Mouse (Mus musculus): ENCODE results near the gene Drg2.

Drg2 gene

GRCm38 (mm10) chr11:60469039-60469438 lies 14.6 kb downstream of the Drg2 start, which contains the start of gene Myo15:
Gene Myo15 (plus strand): TSS chr11:60469339.
- no peak for DNase-seq (ENCODE audit: low spot score in 2 of 2)

GRCm38 (mm10) chr11:60470743-60471142 lies 16.4 kb downstream of the Drg2 start:
- DNase-seq (ENCODE audit: low spot score in 2 of 2), result no peak

DNA sequence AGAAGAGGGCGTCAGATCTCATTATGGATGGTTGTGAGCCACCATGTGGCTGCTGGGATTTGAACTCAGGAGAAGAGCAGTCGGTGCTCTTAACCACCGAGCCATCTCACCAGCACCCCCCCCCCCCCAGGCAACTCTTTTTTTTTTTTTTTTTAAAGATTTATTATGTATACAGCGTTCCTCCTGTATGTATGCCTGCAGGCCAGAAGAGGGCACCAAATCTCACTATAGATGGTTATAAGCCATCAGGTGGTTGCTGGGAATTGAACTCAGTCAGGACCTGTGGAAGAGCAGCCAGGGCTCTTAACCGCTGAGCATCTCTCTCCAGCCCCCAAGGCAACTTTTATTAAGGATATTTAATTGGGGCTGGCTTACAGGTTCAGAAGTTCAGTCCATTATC lies 20.1 kb downstream of the Drg2 start:
- DNase-seq (ENCODE audit: low spot score in 2 of 2), result no peak

DNA sequence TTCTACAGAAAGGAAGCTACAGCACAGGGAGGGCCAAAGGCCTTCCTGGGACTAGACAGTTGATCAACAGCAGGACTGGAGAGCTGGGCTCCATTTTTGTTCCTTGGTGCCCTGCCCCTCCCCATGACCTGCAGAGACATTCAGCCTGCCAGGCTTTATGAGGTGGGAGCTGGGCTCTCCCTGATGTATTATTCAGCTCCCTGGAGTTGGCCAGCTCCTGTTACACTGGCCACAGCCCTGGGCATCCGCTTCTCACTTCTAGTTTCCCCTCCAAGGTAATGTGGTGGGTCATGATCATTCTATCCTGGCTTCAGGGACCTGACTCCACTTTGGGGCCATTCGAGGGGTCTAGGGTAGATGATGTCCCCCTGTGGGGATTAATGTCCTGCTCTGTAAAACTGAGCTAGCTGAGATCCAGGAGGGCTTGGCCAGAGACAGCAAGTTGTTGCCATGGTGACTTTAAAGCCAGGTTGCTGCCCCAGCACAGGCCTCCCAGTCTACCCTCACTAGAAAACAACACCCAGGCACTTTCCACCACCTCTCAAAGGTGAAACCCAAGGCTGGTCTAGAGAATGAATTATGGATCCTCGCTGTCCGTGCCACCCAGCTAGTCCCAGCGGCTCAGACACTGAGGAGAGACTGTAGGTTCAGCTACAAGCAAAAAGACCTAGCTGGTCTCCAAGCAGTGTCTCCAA lies 21.4 kb downstream of the Drg2 start:
- DNase-seq (ENCODE audit: low spot score in 2 of 2), result no peak

GRCm38 (mm10) chr11:60478121-60478520 lies 23.7 kb downstream of the Drg2 start:
- no peak for DNase-seq (ENCODE audit: low spot score in 2 of 2)

DNA sequence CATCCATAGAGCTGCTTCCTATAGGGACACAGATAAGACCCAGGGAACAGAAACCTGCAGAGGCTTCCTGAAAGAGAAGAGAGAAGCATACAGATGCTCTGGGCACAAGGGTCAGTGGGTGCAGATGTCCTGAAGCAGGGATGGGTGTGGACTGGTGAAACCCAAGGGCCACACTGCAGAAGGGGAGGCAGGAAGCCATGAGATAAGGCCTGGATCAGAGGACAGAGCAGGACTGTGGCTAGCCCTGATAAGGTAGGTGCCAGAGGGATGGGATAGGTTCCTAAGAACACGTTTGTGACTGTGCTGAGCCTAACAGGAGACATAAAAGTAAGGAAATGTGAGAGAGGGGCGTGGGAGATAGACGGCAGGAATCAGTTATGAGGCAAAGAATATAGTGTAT lies 31.9 kb downstream of the Drg2 start:
- DNase-seq (ENCODE audit: low spot score in 2 of 2), result no peak

DNA sequence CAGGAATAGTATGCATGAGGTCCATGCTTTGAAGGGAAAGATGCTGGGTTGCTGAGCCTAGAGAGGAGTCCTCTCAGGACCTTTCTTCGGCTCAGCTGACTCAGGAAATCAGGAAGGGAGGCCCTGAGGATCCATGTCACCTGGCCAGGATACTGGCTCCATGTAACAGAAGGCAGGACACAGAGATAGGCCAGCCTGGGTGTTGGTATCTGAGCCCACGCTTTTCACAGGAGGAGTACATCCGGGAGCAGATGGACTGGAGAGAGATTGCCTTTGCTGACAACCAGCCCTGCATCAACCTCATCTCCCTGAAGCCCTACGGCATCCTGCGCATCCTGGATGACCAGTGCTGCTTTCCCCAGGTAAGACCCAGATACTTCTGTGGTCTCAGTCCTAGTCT lies 38.3 kb downstream of the Drg2 start:
- DNase-seq (ENCODE audit: low spot score in 2 of 2), result no peak

- no peak for DNase-seq (ENCODE audit: low spot score in 2 of 2)
Observed at GRCm38 (mm10) chr11:60495692-60496091, 41.3 kb downstream of the Drg2 start.

DNA sequence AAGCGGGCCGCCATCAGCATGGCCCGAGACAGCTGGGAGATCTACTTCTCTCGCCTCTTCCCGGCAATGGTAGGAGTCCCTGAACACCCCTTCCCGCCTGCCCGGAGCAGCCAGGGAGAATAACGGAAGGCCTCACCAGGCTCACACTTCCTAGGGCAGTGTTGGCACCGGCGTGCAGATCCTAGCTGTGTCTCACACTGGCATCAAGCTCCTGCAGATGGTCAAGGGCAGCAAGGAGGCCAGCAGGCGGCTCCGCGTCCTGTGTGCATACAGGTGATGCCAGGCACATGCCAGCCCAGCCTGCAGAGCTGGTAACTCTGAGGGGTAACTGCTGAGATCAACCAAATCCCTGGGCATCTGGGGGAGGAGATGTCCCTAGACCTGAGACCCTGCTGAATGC lies 52.9 kb downstream of the Drg2 start:
- DNase-seq (ENCODE audit: low spot score in 2 of 2), result no peak

DNA sequence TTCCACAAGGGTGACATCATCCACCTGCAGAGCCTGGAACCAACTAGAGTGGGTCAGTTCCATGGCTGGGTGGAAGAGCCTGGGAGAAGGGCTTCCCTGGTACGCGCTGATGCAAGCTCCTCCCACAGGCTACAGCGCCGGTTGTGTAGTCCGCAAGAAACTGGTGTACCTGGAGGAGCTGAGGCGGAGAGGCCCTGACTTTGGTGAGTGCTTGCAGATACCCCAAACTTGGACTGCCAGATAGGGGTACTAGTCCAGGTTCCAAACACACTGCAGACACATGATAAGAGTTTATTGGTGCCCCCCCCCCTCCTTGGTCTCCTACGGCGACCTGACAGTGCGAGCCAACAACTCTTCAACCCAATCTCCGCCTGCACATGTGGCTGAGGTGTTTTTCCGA lies 54.6 kb downstream of the Drg2 start:
- DNase-seq (ENCODE audit: low spot score in 2 of 2), result no peak

GRCm38 (mm10) chr11:60509500-60509899 lies 55.1 kb downstream of the Drg2 start:
- DNase-seq (ENCODE audit: low spot score in 2 of 2), result no peak

- DNase-seq (ENCODE audit: low spot score in 2 of 2), result no peak
Observed at GRCm38 (mm10) chr11:60511893-60512292, 57.5 kb downstream of the Drg2 start.

- DNase-seq (ENCODE audit: low spot score in 2 of 2), result no peak
Observed at GRCm38 (mm10) chr11:60512520-60512919, 58.1 kb downstream of the Drg2 start.

DNA sequence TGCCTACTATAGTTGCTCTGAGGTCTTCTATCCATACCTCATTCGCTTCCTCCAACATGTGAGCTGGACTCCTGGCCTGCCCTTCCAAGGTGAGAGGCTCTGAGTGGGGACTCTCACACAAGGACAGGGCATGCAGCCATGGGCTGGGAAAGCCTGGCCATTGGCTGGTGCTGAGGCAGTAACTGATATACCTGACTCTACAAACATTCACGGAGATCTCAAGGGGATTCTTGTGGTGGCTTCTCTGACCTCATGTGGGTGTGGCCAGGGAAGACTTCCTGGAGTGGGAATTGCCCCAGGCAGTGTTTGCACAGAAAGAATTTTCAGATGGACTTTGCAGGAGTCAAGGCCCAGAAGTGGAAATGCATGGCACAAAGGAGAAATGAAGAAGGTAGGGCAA lies 60.5 kb downstream of the Drg2 start:
- DNase-seq (ENCODE audit: low spot score in 2 of 2), result no peak

GRCm38 (mm10) chr11:60518305-60518704 lies 63.9 kb downstream of the Drg2 start:
- no peak for DNase-seq (ENCODE audit: low spot score in 2 of 2)
